Mouse (Mus musculus): ENCODE data around the gene Slc1a7. TPM values are rescaled to one million over a fixed set of nuclear protein-coding genes. Genes with fewer than 3 reads are reported as not detected.

Slc1a7 gene
- polyA plus RNA-seq, 1 experiment from 2014 or later = not detected

DNA sequence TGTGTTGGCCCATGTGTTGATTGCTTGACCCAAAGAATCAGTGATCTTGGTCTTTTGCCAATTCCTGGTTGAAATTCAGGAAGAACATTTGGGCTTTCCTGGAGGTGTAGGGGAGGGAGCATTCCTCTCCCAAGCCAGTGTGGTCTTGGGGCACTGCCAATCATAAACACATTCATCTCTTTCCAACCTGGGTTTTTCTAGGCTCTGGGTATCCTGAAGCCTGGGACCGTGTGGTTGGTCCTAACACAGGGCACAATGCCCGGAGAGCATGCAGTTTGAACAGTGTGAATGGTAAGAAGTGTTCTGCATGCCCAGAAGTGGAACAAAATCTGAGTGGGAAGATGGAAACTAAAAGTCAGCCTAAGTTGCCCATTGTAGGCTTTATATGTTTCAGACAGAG is 30.0 kb upstream of the Slc1a7 start:
- Histone ChIP-seq H3K27me3 (peaks cover 3% of the 10 kb centered on the region; the same call in 1 of the 2 replicates), H3K4me3 (replicated peaks) (no peak overlapping the region), H3K9ac (no peak overlapping the region), H3K27ac (no peak overlapping the region), H3K9me3 (no peaks in the 10 kb centered on the region), H3K4me2 (no peak overlapping the region), H3K36me3 (replicated peaks) (no peaks in the 10 kb centered on the region), H3K4me1 (no peaks in the 10 kb centered on the region)
- 86% methylated on average over 2 of the region's 2 CpGs for WGBS
- ATAC-seq (ENCODE audit: low FRiP score) = no peak

DNA sequence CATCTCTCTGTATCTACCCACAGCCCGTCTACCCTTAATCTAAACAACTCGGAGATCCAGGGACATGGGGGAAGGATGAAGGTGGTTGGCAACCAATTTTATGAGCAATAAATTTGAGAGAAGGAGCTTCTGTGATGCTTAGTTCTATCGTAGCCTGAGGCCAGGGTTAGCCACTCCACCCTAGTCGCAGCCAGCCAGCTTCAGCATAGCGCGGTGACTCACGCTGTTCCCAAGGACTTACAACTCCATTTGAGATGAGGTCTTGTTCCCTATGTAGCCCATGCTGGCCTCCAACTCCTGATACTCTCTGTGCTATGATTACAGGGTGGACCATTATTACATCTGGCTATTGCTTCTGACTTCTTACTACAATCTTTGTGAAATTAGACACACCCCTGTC is 25.4 kb upstream of the Slc1a7 start:
- Histone ChIP-seq H3K4me1 (no peaks in the 10 kb centered on the region), H3K4me2 (no peak overlapping the region), H3K27ac (no peak overlapping the region), H3K9me3 (no peaks in the 10 kb centered on the region), H3K9ac (no peak overlapping the region), H3K36me3 (replicated peaks) (no peaks in the 10 kb centered on the region), H3K27me3 (peaks cover 3% of the 10 kb centered on the region; the same call in 1 of the 2 replicates), H3K4me3 (replicated peaks) (no peak overlapping the region)
- ATAC-seq (ENCODE audit: low FRiP score) = no peak
- 91% methylated on average over 7 of the region's 7 CpGs for WGBS

- H3K27ac ChIP-seq = no peak overlapping the region
- no peaks in the 10 kb centered on the region for H3K36me3 ChIP-seq (replicated peaks)
- H3K4me3 ChIP-seq (replicated peaks) = no peak overlapping the region
- H3K4me2 ChIP-seq = no peak overlapping the region
- 81% methylated on average over 2 of the region's 2 CpGs for WGBS
- no peaks in the 10 kb centered on the region for H3K9me3 ChIP-seq
- no peaks in the 10 kb centered on the region for H3K4me1 ChIP-seq
- no peak overlapping the region for H3K9ac ChIP-seq
- no peak for ATAC-seq (ENCODE audit: low FRiP score)
- H3K27me3 ChIP-seq = peaks cover 3% of the 10 kb centered on the region; the same call in 1 of the 2 replicates
Measured at GRCm38 (mm10) chr4:107944141-107944540, 24.0 kb upstream of the Slc1a7 start.

DNA sequence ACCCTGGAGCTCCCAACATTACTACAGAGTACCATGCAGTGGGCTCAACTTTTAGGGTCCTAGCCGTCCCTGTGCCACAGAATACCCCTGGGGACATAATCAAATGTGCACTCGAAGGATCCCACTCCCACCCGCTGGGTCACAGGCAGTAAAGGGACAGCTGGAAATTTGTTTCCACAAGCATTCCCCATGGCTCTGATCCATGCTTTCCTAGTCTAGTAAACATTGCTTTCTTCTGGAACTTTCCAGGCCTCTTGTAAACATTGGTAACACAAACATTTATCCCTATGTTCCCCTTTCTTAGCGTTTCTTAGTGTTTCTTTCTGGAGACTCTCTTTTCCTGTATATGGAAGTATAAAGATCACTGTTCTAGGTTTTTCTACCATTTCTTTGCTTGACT is 18.2 kb upstream of the Slc1a7 start:
- H3K4me1 ChIP-seq = no peaks in the 10 kb centered on the region
- H3K9ac ChIP-seq = no peak overlapping the region
- whole genome bisulfite sequencing = 90% methylated on average over 4 of the region's 4 CpGs
- H3K27ac ChIP-seq = no peak overlapping the region
- H3K36me3 ChIP-seq (replicated peaks) = no peaks in the 10 kb centered on the region
- no peaks in the 10 kb centered on the region for H3K9me3 ChIP-seq
- H3K27me3 ChIP-seq = no peaks in the 10 kb centered on the region
- no peak for ATAC-seq (ENCODE audit: low FRiP score)
- H3K4me3 ChIP-seq (replicated peaks) = no peak overlapping the region
- H3K4me2 ChIP-seq = no peak overlapping the region

DNA sequence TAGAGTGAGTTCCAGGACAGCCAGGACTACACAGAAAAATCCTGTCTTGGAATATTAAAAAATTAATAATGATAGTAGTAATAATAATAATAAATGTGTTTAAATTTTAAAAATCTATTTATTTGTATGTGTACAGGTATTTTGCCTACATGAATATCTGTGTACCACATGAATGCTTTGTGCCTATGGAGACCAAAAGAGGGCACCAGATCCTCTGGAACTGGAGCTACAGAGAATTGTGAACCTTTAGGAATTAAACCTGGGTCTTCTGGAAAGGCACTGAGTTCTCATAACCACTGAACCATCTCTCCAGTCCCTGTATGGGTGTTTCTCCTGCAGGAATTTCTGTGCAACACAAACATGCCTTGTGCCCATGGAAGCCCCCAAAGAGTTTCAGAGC is 15.3 kb upstream of the Slc1a7 start:
- Histone ChIP-seq H3K27me3 (no peaks in the 10 kb centered on the region), H3K27ac (no peak overlapping the region), H3K4me1 (no peaks in the 10 kb centered on the region), H3K4me3 (replicated peaks) (no peak overlapping the region), H3K4me2 (no peak overlapping the region), H3K9ac (no peak overlapping the region), H3K36me3 (replicated peaks) (no peaks in the 10 kb centered on the region), H3K9me3 (no peaks in the 10 kb centered on the region)
- ATAC-seq (ENCODE audit: low FRiP score) = no peak

GRCm38 (mm10) chr4:107955691-107956090 is 12.4 kb upstream of the Slc1a7 start:
- ATAC-seq (ENCODE audit: low FRiP score) = no peak
- Histone ChIP-seq H3K4me1 (no peaks in the 10 kb centered on the region), H3K27me3 (no peaks in the 10 kb centered on the region), H3K4me3 (replicated peaks) (no peak overlapping the region), H3K36me3 (replicated peaks) (no peaks in the 10 kb centered on the region), H3K4me2 (no peak overlapping the region), H3K27ac (no peak overlapping the region), H3K9ac (no peak overlapping the region), H3K9me3 (no peaks in the 10 kb centered on the region)
- WGBS = 65% methylated on average over 5 of the region's 5 CpGs

- Histone ChIP-seq H3K9ac (no peak overlapping the region), H3K9me3 (no peaks in the 10 kb centered on the region), H3K27ac (no peak overlapping the region), H3K4me3 (replicated peaks) (no peak overlapping the region), H3K4me2 (no peak overlapping the region), H3K4me1 (peaks cover 12% of the 10 kb centered on the region), H3K36me3 (replicated peaks) (no peaks in the 10 kb centered on the region), H3K27me3 (no peaks in the 10 kb centered on the region)
- no peak for ATAC-seq (ENCODE audit: low FRiP score)
- WGBS = 81% methylated on average over 7 of the region's 7 CpGs
Measured at GRCm38 (mm10) chr4:107958487-107958886, 9.6 kb upstream of the Slc1a7 start.

GRCm38 (mm10) chr4:107962044-107962732 is 5.9 kb upstream of the Slc1a7 start:
- ATAC-seq (ENCODE audit: low FRiP score) = no peak
- Histone ChIP-seq H3K36me3 (replicated peaks) (no peaks in the 10 kb centered on the region), H3K27me3 (no peaks in the 10 kb centered on the region), H3K4me2 (no peak overlapping the region), H3K4me3 (replicated peaks) (no peak overlapping the region), H3K27ac (no peak overlapping the region), H3K9me3 (no peaks in the 10 kb centered on the region), H3K4me1 (peaks cover 12% of the 10 kb centered on the region), H3K9ac (no peak overlapping the region)
- WGBS = 74% methylated on average over 11 of the region's 11 CpGs

GRCm38 (mm10) chr4:107962792-107963191 is 5.3 kb upstream of the Slc1a7 start:
- H3K9me3 ChIP-seq = no peaks in the 10 kb centered on the region
- peaks cover 12% of the 10 kb centered on the region for H3K4me1 ChIP-seq
- no peaks in the 10 kb centered on the region for H3K36me3 ChIP-seq (replicated peaks)
- no peak overlapping the region for H3K4me3 ChIP-seq (replicated peaks)
- 69% methylated on average over 2 of the region's 2 CpGs for WGBS
- H3K9ac ChIP-seq = no peak overlapping the region
- H3K4me2 ChIP-seq = no peak overlapping the region
- no peak for ATAC-seq (ENCODE audit: low FRiP score)
- H3K27ac ChIP-seq = no peak overlapping the region
- H3K27me3 ChIP-seq = no peaks in the 10 kb centered on the region

- Histone ChIP-seq H3K4me1 (peaks cover 12% of the 10 kb centered on the region), H3K36me3 (replicated peaks) (no peaks in the 10 kb centered on the region), H3K27ac (no peak overlapping the region), H3K9me3 (no peaks in the 10 kb centered on the region), H3K9ac (no peak overlapping the region), H3K4me3 (replicated peaks) (no peak overlapping the region), H3K27me3 (no peaks in the 10 kb centered on the region), H3K4me2 (no peak overlapping the region)
- WGBS = 51% methylated on average over 5 of the region's 5 CpGs
- ATAC-seq (ENCODE audit: low FRiP score) = no peak
Measured at GRCm38 (mm10) chr4:107966416-107967109, 1.6 kb upstream of the Slc1a7 start.

GRCm38 (mm10) chr4:107969781-107970180 is 1.6 kb downstream of the Slc1a7 start:
- Histone ChIP-seq H3K9me3 (no peaks in the 10 kb centered on the region), H3K4me3 (replicated peaks) (no peak overlapping the region), H3K27ac (no peak overlapping the region), H3K4me1 (no peaks in the 10 kb centered on the region), H3K36me3 (replicated peaks) (no peaks in the 10 kb centered on the region), H3K9ac (no peak overlapping the region), H3K4me2 (no peak overlapping the region), H3K27me3 (no peaks in the 10 kb centered on the region)
- no peak for ATAC-seq (ENCODE audit: low FRiP score)

- H3K9ac ChIP-seq = no peak overlapping the region
- no peaks in the 10 kb centered on the region for H3K4me1 ChIP-seq
- no peak overlapping the region for H3K4me3 ChIP-seq (replicated peaks)
- no peak for ATAC-seq (ENCODE audit: low FRiP score)
- no peaks in the 10 kb centered on the region for H3K27me3 ChIP-seq
- H3K27ac ChIP-seq = no peak overlapping the region
- 86% methylated on average over 1 of the region's 1 CpGs for WGBS
- no peak overlapping the region for H3K4me2 ChIP-seq
- no peaks in the 10 kb centered on the region for H3K9me3 ChIP-seq
- H3K36me3 ChIP-seq (replicated peaks) = no peaks in the 10 kb centered on the region
Measured at GRCm38 (mm10) chr4:107971162-107971561, 3.0 kb downstream of the Slc1a7 start.

DNA sequence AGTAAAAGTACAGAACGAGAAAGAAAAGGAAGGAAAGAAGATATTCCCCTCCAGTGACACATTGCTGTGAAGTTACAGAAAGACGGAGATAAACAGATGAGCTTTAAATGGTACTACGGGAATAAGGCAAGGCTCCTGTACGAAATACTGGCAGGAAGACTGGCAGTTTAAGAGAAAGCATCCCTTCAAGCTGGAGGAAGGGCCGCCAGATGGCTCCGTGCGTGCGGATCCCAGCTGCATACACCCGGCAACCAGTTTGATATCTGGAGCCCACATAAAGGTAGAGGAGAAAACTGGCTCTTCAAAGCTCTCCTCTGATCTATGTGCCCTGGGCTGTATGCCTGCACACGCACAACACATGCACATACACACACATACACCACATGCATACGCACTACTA is 6.4 kb downstream of the Slc1a7 start:
- Histone ChIP-seq H3K27ac (no peak overlapping the region), H3K4me1 (no peaks in the 10 kb centered on the region), H3K4me3 (replicated peaks) (no peak overlapping the region), H3K27me3 (no peaks in the 10 kb centered on the region), H3K9me3 (no peaks in the 10 kb centered on the region), H3K4me2 (no peak overlapping the region), H3K36me3 (replicated peaks) (no peaks in the 10 kb centered on the region), H3K9ac (no peak overlapping the region)
- 87% methylated on average over 11 of the region's 11 CpGs for WGBS
- no peak for ATAC-seq (ENCODE audit: low FRiP score)

Data from forebrain, embryonic 12.5 days (tissue).